Mouse (Mus musculus): ENCODE data around the gene Hs6st1. TPM values are rescaled to one million over a fixed set of nuclear protein-coding genes. Genes with fewer than 3 reads are reported as not detected.

The Hs6st1 gene
- polyA plus RNA-seq, 1 experiment = 56.5 TPM

- H3K4me1 ChIP-seq (ENCODE audit: control insufficient read depth, insufficient read depth, insufficient read length) = peaks cover 15% of the 10 kb centered on the region; the same call in 1 of the 2 replicates
- TF ChIP-seq CTCF (IDR thresholded peaks at IDR 0.05; ENCODE audit: extremely low read depth, insufficient read depth, insufficient read length, insufficient replicate concordance) (no peak), POLR2A (IDR thresholded peaks at IDR 0.05; ENCODE audit: low read depth, low read length) (no peak)
- H3K36me3 ChIP-seq (ENCODE audit: control insufficient read depth, insufficient read depth, low read length) = peaks cover 4% of the 10 kb centered on the region
- H3K4me3 ChIP-seq (ENCODE audit: extremely low read depth, insufficient read depth, insufficient read length) = no peak overlapping the region
- H3K27me3 ChIP-seq (ENCODE audit: control insufficient read depth, insufficient read depth, low read length) = no peaks in the 10 kb centered on the region
- no peak for DNase-seq (ENCODE audit: low read depth in 1 of 2, low spot score in 2 of 2)
- 79% methylated on average over 8 of the region's 8 CpGs for WGBS
- H3K27ac ChIP-seq (ENCODE audit: insufficient read depth, low read length) = no peak overlapping the region
Observed at GRCm38 (mm10) chr1:36073566-36073965, 5.4 kb downstream of the Hs6st1 start.

DNA sequence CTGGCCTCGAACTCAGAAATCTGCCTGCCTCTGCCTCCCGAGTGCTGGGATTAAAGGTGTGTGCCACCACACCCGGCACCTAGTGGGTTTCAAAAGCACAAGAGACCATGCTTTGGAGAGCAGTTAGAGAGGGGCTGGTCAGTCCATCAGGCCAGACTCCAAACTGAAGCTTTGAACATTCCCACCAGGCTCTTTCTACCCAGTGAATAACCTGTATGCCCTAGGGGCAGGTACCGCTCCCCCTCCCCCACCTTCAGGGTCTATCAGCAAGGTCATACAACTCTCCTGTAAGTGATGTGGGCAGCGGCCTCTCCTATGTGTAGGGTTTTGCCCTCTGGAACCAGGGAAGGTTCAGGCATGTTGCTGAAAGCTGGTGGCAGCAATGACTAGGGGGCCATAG lies 6.0 kb downstream of the Hs6st1 start:
- Histone ChIP-seq H3K36me3 (ENCODE audit: control insufficient read depth, insufficient read depth, low read length) (peaks cover 4% of the 10 kb centered on the region), H3K27ac (ENCODE audit: insufficient read depth, low read length) (no peak overlapping the region), H3K4me3 (ENCODE audit: extremely low read depth, insufficient read depth, insufficient read length) (no peak overlapping the region), H3K4me1 (ENCODE audit: control insufficient read depth, insufficient read depth, insufficient read length) (peaks cover 15% of the 10 kb centered on the region; the same call in 1 of the 2 replicates), H3K27me3 (ENCODE audit: control insufficient read depth, insufficient read depth, low read length) (no peaks in the 10 kb centered on the region)
- TF ChIP-seq CTCF (IDR thresholded peaks at IDR 0.05; ENCODE audit: extremely low read depth, insufficient read depth, insufficient read length, insufficient replicate concordance) = no peak
- no peak for TF ChIP-seq POLR2A (IDR thresholded peaks at IDR 0.05; ENCODE audit: low read depth, low read length)
- WGBS = 96% methylated on average over 4 of the region's 5 CpGs
- DNase-seq (ENCODE audit: low read depth in 1 of 2, low spot score in 2 of 2) = no peak

DNA sequence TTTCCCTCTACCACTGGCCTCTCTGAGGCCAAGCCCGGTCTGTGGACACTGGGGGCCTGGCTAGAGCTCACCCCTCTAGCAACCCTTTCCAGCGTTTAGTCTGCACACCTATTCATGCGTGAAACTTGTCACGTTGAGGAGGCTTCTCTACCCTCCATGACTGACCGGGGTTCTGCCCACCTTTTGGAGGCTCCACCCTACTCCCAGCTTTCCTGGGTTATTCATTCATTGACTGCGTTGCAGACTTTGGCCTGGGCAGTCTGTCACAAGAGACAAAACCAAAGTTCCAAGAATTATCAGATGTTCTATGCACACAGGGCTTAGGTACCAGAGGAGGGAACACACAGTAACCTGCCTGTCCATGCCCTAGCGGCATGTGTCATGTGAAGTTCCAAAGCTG lies 6.8 kb downstream of the Hs6st1 start:
- WGBS = 91% methylated on average over 7 of the region's 7 CpGs
- Histone ChIP-seq H3K4me3 (ENCODE audit: extremely low read depth, insufficient read depth, insufficient read length) (no peak overlapping the region), H3K27ac (ENCODE audit: insufficient read depth, low read length) (no peak overlapping the region), H3K27me3 (ENCODE audit: control insufficient read depth, insufficient read depth, low read length) (no peaks in the 10 kb centered on the region), H3K36me3 (ENCODE audit: control insufficient read depth, insufficient read depth, low read length) (peaks cover 4% of the 10 kb centered on the region), H3K4me1 (ENCODE audit: control insufficient read depth, insufficient read depth, insufficient read length) (peaks cover 15% of the 10 kb centered on the region; the same call in 1 of the 2 replicates)
- TF ChIP-seq CTCF (IDR thresholded peaks at IDR 0.05; ENCODE audit: extremely low read depth, insufficient read depth, insufficient read length, insufficient replicate concordance) (no peak), POLR2A (IDR thresholded peaks at IDR 0.05; ENCODE audit: low read depth, low read length) (no peak)
- no peak for DNase-seq (ENCODE audit: low read depth in 1 of 2, low spot score in 2 of 2)

DNA sequence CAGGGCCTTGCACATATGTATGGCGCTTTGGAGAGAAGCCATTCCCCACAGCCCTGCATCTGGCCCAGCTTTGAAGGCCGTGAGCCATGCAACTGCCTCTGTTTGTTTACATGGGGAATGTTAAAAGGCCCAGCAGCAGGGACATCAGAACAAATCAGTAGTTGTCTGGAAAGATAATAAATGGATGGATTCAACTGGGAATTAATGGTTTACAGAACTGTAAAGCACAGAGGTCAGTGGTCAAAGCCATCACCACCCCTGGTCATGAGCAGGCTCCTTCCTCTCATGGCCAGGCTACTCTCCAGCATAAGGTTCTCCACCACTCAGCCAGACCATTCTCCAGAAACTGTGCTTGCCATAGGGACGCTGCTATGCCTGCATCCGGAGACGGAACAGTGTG lies 7.5 kb downstream of the Hs6st1 start:
- no peak for DNase-seq (ENCODE audit: low read depth in 1 of 2, low spot score in 2 of 2)
- Histone ChIP-seq H3K27me3 (ENCODE audit: control insufficient read depth, insufficient read depth, low read length) (no peaks in the 10 kb centered on the region), H3K4me3 (ENCODE audit: extremely low read depth, insufficient read depth, insufficient read length) (no peak overlapping the region), H3K27ac (ENCODE audit: insufficient read depth, low read length) (no peak overlapping the region), H3K4me1 (ENCODE audit: control insufficient read depth, insufficient read depth, insufficient read length) (peaks cover 8% of the 10 kb centered on the region; the same call in 1 of the 2 replicates), H3K36me3 (ENCODE audit: control insufficient read depth, insufficient read depth, low read length) (peaks cover 4% of the 10 kb centered on the region)
- TF ChIP-seq CTCF (IDR thresholded peaks at IDR 0.05; ENCODE audit: extremely low read depth, insufficient read depth, insufficient read length, insufficient replicate concordance) (no peak), POLR2A (IDR thresholded peaks at IDR 0.05; ENCODE audit: low read depth, low read length) (no peak)
- WGBS = 97% methylated on average over 5 of the region's 5 CpGs

DNA sequence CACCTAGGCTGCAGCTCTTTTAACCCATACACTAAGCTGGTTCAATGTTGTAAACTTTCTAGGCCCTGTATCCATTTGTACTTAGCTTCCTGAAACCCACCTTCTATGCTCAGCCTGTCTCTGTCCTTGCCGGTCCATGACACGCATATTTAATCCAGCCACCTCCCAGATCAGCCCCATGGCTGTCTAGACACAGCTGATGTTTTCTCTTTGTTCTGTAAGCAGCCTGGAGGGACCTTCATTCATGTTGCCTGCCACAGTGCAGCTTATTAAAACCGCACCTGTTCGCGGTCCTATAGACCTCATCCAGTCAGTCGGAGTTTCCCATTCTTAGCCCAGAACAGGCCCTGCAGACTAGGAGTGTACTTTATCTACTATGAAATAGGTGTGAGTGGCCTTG lies 8.9 kb downstream of the Hs6st1 start:
- no peak for DNase-seq (ENCODE audit: low read depth in 1 of 2, low spot score in 2 of 2)
- H3K4me3 ChIP-seq (ENCODE audit: extremely low read depth, insufficient read depth, insufficient read length) = no peak overlapping the region
- peaks cover 4% of the 10 kb centered on the region for H3K36me3 ChIP-seq (ENCODE audit: control insufficient read depth, insufficient read depth, low read length)
- H3K27me3 ChIP-seq (ENCODE audit: control insufficient read depth, insufficient read depth, low read length) = no peaks in the 10 kb centered on the region
- H3K27ac ChIP-seq (ENCODE audit: insufficient read depth, low read length) = no peak overlapping the region
- WGBS = 91% methylated on average over 6 of the region's 6 CpGs
- TF ChIP-seq POLR2A (IDR thresholded peaks at IDR 0.05; ENCODE audit: low read depth, low read length) (no peak), CTCF (IDR thresholded peaks at IDR 0.05; ENCODE audit: extremely low read depth, insufficient read depth, insufficient read length, insufficient replicate concordance) (no peak)
- no peaks in the 10 kb centered on the region; the same call in 1 of the 2 replicates for H3K4me1 ChIP-seq (ENCODE audit: control insufficient read depth, insufficient read depth, insufficient read length)

DNA sequence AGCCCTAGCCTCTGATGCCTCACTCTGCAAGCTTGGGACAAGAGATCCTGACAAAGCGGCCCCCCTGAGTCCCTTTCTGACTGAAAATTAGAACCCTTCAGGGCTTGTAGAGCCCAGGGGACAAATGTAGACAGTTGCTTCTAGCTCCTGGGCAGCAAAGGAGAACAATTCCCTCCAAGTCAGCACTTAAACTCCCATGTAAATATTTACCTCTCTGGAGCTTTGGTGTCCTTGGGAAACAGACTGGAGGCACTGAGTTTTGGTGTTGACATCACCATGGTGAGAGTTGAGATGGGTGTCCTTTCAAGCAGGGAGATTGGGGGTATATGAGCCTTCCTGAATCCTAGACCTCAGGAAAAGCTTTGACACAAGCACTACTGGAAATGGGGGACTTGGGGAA lies 10.1 kb downstream of the Hs6st1 start:
- WGBS = 89% methylated on average over 1 of the region's 1 CpGs
- no peak for DNase-seq (ENCODE audit: low read depth in 1 of 2, low spot score in 2 of 2)
- TF ChIP-seq POLR2A (IDR thresholded peaks at IDR 0.05; ENCODE audit: low read depth, low read length) (no peak), CTCF (IDR thresholded peaks at IDR 0.05; ENCODE audit: extremely low read depth, insufficient read depth, insufficient read length, insufficient replicate concordance) (no peak)
- no peaks in the 10 kb centered on the region for H3K27me3 ChIP-seq (ENCODE audit: control insufficient read depth, insufficient read depth, low read length)
- H3K4me1 ChIP-seq (ENCODE audit: control insufficient read depth, insufficient read depth, insufficient read length) = no peaks in the 10 kb centered on the region
- no peak overlapping the region for H3K27ac ChIP-seq (ENCODE audit: insufficient read depth, low read length)
- peaks cover 4% of the 10 kb centered on the region for H3K36me3 ChIP-seq (ENCODE audit: control insufficient read depth, insufficient read depth, low read length)
- no peak overlapping the region for H3K4me3 ChIP-seq (ENCODE audit: extremely low read depth, insufficient read depth, insufficient read length)

DNA sequence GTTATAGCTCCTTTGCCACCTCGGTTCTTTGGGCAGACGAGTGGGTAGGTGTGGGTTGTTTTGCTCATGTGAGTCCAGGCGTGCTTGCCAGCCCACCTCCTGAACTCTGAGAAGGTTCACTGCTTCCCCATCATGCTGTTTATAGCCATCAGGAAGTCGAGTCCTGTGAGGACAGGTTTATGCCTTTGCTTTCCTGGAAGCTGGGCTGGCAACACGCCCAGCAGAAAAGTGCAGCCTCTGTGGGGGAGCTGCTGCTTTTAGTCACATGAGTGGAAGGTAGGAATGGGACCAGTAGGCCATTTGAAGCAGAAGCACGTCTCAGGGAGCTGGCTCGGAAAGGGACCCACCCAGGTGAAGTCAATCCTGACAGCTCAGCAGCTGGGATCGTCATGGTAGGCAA lies 11.5 kb downstream of the Hs6st1 start:
- no peak for DNase-seq (ENCODE audit: low read depth in 1 of 2, low spot score in 2 of 2)
- Histone ChIP-seq H3K36me3 (ENCODE audit: control insufficient read depth, insufficient read depth, low read length) (peaks cover 8% of the 10 kb centered on the region), H3K27me3 (ENCODE audit: control insufficient read depth, insufficient read depth, low read length) (no peaks in the 10 kb centered on the region), H3K4me3 (ENCODE audit: extremely low read depth, insufficient read depth, insufficient read length) (no peak overlapping the region), H3K27ac (ENCODE audit: insufficient read depth, low read length) (no peak overlapping the region), H3K4me1 (ENCODE audit: control insufficient read depth, insufficient read depth, insufficient read length) (no peaks in the 10 kb centered on the region)
- TF ChIP-seq POLR2A (IDR thresholded peaks at IDR 0.05; ENCODE audit: low read depth, low read length) = no peak
- TF ChIP-seq CTCF (IDR thresholded peaks at IDR 0.05; ENCODE audit: extremely low read depth, insufficient read depth, insufficient read length, insufficient replicate concordance) = no peak
- 58% methylated on average over 8 of the region's 8 CpGs for WGBS

Data from spleen, adult 2 months (tissue).